Mouse (Mus musculus) thymus, postnatal 25 days (tissue): ENCODE results near the gene Gm7168.
"Not testable (repeated sequence)": the region's sequence is repeated elsewhere in the genome, so short reads cannot be mapped to it uniquely, and the experiment has no call there.

Experiments
- DNase-seq: peaks from one replicate; pipeline ENCODE4 v3.0.0; 2022

Gene Gm7168

DNA sequence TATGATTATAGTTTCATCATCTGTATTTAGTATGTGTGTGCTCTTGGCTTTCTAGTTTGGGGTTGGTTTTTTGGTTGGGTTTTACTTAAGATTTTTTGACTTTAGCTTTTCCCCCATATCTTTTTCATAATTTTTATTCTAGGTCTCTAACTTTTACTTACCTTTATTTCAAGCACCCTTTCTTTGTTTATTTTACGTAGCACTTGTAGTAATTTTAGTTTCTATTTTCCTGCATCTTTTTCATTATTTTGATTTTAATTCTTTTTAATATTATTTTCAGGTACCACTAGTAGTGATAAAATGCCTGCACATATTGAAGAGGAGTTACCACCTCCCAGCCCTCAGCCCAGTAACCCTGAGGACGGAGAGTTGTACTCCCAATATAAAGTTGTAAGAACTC lies at the start of gene Gm7168:
Gm7168 (plus strand) TSS at position 301 of the 400 bp plus-strand sequence.
- not testable (repeated sequence) for DNase-seq

DNA sequence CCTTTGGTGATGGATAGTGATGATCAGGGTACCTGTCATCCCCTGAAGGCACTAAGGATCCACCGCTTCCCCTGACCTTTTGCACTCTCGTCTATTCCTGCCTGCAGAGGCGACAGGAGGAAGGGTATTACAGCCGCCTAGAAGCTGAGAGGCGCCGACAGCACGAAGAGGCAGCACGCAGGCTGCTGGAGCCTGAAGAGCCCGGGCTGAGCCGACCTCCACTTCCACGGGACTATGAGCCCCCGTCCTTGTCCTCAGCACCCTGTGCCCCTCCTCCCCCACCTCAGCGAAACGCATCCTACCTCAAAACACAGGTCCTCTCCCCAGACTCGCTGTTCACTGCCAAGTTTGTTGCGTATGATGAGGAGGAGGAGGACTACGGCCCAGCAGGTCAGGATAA lies 49.3 kb upstream of the Gm7168 start:
- DNase-seq, result no peak

DNA sequence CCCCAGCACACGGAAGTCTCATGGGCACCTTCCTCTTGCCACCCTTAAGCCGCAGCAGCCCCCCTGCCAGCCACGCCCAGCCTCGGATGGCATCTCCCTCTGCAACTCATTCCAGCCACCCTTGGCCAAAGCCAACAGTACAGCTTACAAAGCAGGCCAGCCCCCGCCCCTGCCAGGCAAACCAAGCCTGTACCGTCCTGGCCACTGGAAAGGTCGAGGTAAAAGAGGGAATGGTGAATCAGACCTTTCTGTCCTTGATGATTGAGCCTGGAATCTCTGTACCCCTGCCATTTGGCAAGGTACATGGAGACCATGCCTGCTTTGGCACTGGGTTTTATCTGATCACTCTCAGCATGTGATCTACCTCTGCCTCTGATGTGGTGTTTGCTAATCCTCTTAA lies 48.9 kb upstream of the Gm7168 start:
- no peak for DNase-seq

DNA sequence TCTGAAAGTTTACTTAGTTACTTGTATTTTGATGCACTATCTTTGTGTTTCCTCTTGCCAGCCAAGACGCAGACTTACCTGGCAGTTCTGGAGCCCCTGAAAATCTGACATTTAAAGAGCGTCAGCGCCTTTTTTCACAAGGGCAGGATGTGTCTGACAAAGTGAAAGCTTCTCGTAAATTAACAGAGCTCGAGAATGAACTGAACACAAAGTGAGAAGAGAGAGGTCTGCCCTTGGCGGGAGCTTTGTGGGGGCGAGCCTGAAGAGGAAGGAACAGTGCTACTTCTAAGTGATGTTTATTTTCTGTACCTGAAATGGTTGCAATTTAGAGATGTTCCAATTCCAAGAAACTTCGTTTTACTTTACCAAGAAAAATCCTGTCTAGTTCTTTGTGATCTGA lies 44.4 kb upstream of the Gm7168 start:
- no peak for DNase-seq

DNA sequence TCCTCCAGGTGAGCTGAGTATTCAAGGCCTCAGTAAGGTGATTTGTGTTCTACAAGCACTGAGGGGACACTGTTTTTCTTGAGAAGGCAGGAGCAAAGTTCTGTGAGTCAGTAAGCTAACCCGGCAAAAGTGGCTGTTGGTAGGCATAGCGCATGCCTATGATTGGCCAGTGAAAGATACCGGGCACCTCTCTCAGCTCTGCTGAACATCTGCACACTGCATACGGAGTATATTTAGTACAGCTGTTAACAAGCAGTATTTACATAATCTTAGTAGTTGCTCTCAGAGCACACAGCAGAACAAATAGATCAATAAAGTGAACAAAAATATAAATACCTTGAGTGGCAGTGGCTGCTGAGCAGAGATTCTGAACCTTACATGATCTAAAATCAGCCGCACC lies 41.1 kb upstream of the Gm7168 start:
- no peak for DNase-seq

DNA sequence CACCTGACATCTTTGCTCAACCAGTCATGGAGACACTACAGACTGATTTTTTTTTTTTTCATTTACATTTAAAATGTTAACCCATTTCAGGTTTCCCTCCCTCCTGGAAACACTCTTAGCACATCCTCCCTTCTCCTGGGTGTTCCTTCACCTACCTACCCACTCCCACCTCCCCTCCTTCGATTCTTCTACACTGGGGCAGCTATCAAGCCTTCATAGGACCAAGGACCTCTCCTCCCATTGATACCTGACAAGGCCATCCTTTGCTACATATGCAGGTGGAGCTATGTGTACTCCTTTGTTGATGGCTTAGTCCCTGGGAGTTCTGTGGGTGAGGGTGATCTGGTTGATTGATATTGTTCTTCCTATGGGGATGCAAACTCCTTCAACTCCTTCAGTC lies 40.5 kb upstream of the Gm7168 start:
- no peak for DNase-seq

DNA sequence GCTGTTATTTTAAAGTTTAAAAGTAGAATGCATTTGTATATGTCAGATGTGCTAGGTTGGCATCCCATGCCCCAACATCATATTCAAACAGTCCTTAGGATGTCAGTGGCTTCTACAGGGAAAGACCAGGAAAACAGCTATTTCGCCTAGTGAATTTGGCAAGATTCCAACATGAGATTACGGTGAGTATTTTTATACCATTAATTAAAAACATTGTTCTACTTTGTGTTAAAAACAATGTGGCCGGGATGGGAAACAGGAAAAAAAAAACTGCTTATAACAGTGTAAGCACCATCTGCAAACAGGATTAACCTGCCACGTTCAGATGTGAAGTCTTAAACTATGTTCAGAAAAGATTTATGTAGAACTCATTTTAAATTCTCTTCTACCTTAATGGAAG lies 34.2 kb upstream of the Gm7168 start:
- no peak for DNase-seq

DNA sequence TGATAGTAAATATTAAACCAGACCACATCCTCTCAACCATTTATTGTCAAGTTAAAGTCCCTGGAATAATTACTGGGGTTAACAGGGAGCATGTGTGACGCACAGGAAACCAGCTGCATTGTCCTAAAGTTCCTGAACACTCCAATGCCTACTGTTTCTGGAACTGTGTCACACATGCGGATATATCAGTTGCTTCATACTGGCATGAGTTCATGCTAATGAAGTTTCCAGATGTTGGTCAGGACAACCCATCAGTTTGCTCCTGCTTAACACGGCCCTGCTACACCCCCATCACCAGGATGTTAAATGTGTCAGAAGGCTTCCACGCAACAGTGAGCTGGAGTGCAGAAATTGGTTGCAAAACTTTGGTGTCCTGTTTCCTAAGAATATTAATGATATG lies 33.6 kb upstream of the Gm7168 start:
- DNase-seq, result no peak

DNA sequence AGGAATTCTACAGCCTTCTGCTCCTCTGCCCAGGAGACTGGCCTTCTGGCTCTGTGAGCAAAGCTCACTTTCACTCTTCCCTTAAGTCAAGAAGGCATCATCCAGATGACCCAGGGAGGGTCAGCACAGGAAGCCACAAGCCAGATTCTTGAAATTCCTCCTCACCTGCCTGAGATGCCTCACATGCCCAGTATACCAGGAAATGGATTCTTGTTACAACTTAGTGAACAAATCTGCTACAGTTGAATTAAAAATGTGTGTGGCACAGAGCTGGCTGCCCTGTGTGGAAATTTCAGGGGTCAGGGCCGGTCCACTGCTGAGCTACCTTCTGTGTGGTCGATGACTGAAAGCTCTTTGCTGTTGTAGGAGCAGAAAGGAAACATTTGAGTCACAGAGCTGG lies 27.4 kb upstream of the Gm7168 start:
- no peak for DNase-seq

DNA sequence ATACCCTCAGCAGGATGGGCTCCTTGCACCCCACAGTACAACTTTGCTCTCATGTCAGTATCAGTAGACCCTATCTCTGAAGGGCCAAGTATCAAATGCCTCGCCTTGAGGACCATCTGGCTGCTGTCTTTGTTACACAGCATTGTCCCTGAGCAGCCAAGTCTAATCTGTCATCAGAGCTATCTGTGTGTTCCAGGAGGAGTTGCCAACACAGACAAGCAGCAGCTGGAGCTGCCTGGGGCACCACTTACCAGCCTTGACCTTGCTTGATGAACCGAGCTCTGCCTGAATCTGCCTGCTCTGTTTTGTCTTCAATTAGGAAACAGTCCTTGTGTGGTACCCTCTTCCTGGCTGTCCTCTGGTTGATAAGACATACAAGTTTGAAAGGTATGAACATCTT lies 24.8 kb upstream of the Gm7168 start:
- DNase-seq, result no peak

DNA sequence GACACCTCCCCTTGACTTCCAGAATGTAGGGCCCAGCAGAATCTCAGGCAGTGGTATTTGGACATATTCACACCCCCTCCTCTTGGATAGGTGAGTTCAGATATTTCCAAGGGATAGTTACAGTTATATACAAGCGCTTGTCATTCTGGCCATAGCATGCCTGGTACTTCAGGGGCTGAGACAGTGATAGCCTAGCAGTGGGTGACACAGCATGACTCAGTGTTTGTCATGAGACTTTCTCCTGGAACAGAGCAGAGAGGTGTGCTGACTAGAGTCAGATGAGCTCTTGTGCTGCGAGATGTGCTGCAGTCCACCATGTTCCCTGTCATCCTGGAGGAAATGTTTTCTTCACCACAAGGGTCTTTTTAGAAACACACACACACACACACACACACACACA lies 23.6 kb upstream of the Gm7168 start:
- no peak for DNase-seq

DNA sequence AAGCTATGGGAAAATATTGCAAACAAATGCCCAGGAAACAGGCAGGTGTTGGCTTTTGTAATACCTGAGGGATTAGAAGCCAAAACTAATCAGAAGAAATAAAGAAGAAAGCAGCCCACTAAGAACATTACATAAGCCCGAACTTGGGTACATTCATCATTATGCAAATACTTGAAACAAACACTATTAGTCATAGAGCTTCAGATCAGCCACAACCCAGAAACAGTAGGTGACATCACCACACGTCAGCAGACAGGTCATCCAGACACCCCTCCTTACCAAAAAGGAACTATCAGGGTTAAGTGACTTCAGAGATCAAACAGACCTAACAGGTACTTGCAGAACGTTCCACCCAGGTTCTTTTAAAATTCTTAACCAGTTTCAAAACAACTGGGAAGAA lies 22.2 kb upstream of the Gm7168 start:
- DNase-seq, result no peak

DNA sequence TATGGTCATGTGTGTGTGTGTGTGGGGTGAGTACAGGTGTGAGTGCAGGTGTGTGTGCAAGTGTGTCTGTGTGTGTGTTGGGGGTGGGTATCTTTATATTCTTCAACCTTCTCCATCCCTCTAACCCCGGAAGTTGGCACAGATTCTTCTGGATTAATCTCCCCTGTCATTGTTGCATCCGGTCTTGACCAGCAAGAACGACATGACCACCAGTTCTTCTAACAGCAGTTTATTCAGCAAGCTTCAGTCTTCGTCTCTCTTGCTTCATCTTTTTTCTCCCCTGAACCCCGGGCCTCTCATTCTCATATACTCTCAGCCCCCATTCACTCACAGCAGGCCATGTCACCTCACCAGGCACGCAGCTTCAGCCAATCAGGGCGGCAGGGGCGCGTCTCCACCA lies 17.8 kb upstream of the Gm7168 start:
- DNase-seq, result no peak

DNA sequence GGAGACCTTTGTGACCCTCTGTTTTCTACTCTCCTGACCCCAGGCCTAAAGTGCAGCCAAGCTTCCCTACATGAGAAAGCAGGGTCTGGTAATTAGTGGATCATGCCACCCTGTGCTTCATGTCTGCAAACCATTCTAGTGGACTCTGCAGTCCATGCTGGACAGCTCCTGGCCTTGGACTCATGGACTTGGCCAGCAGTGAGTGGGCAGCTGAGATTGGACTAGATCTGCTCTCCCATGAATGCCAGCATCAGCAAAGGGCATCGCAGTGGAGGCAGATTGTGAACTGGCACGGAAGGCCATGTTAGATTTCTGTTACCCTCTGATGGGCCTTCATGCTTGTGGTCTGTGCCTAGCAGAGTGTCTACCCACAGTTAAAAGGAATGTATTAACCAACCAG lies 12.8 kb upstream of the Gm7168 start:
- not testable (repeated sequence) for DNase-seq

DNA sequence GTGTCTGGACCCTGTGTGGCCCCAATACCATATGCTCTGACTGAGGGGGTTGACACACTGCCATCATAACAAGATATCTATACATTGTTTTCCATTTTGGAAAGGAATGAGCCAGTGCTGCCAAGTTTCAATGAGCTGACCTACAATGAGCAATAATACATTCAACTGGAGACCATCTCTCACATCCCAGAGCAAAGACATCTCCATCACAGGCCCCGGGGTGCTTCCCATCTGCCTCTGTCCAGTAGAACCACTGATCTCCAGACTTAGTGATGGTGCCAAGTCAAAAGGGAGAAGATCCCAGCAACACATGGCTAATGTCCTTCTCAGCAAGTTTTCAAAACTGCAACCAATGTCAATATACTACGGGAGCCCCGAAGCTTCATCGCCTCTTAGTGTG lies 10.4 kb upstream of the Gm7168 start:
- DNase-seq, result no peak

DNA sequence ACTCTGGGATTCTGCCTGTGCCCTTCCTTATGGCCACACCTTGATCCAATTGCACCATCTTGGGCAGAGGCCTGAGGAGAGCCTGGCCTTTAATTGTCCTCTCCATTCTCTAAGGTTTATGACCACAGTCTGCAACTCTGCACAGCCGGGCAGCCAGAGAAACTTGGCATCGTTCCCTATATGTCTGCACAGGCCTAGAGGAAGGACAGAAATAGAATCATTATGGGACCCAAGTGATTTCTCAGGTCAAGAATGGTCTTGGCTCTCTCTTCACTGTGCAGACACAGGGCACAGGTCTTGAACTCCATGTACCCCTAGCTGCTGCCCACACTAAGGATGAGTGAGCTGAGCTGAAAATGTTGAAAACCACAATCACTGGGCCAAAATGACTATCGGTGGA lies 9.5 kb upstream of the Gm7168 start:
- DNase-seq, result no peak

DNA sequence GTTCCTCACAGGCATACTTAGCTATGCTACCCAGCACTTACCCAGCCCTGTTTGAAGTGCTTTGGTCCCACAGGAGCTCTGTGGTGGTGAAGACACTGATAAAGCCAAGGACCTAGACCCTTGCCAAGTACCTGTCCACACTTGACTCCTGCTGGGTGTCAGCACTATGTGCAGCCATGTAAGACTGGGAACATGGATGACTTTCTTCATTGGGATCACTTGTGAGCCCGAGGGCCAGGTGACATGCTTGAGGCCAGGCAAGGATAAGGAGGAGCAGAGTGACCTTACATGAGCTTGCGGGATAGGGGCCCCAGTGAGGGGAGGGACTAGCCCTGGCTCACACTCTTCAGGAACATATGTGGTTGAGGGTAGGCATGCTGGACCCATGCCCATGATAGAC lies 8.9 kb upstream of the Gm7168 start:
- not testable (repeated sequence) for DNase-seq

DNA sequence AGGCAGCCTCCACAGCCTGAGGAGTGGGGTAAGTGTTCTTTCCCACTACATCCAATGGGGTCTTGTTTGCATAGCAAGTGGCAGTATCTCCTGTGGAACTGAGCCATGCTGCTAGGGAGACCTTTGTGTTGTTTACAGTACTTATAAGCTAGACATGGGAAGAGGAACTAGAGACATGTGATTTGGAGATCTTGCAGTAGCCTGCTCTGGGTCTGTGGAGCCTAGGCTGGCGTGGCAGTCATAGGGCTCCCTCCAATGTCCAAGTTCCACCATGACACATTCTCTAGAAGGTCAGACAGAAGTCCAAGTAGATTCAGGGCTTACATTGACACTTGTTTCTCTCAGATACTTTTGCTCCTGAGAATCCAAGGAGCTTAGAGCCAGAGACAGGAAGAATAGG lies 7.7 kb upstream of the Gm7168 start:
- no peak for DNase-seq

DNA sequence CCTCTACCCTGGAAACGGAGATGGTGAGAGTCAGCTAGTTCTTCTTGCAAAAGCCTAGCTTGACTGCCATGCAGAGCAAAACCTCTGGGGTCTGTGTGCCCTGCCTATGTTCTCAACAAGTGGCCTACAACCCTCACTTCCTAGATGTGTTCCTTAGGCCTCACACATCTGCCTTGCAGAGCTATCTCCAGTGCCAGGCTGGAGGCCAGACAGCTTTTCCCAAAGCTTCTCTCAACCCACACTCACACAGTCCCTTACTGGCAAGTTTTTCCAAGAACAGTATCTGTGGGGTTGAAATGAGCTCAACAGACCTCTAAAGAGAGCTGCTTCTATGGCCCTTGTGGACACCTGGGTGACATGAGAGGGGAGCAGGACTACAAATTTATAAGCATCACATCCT lies 3.4 kb downstream of the Gm7168 start:
- not testable (repeated sequence) for DNase-seq

DNA sequence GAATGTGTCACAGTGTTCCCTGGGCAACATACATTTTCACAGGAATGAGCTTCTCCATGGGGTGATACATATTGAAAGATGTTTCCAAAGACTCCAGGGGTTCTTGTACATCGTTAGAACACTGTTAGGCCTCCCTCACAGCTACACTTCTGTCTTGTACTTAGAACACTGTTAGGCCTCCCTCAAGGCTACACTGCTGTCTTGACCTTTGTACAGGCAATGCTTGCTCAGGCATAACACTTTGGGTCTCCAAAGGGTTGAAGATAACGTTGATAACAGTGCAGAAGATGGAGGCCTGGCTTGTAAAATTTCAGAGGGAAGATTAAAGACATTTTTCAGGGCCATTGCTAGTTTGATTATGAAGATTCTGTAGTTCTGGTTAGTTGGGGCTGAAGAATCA lies 10.0 kb downstream of the Gm7168 start:
- not testable (repeated sequence) for DNase-seq

DNA sequence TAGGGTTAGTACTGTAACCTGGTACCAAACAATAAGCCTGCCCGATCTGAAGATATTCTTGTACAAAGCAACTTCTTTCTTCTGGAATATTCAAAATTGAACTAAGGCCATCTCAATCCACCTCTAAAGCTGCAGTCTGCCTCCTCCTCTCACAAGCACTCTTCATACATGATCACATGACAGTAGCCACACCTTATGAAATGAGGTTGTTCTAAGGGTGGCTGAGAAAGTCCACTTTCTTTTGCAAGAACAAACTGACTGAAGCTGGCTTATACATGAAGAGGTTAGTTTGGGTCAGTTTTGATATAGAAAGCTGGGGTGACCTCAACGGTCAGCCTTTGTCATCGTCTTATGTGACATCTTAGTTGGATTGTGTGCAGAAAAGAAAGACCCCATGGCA lies 14.1 kb downstream of the Gm7168 start:
- DNase-seq, result not testable (repeated sequence)

DNA sequence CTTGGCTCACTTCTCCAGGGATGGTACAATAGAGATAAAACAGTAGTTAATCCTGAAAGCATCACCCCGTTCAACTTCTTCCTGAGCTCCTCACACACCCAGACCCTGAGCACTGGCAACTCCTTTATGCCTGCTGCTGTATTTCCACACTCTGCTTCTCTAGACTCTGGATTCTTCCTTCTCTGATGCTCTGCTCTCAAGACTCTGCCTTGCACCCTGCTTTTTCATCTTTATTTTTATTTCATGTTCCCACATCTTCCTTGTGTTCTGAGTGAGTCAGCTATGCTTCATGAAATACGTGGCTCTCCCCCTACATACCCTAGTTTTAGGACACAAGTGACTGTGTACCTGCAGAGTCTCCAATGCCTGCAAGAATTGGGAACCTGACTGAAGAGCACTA lies 16.9 kb downstream of the Gm7168 start:
- not testable (repeated sequence) for DNase-seq

DNA sequence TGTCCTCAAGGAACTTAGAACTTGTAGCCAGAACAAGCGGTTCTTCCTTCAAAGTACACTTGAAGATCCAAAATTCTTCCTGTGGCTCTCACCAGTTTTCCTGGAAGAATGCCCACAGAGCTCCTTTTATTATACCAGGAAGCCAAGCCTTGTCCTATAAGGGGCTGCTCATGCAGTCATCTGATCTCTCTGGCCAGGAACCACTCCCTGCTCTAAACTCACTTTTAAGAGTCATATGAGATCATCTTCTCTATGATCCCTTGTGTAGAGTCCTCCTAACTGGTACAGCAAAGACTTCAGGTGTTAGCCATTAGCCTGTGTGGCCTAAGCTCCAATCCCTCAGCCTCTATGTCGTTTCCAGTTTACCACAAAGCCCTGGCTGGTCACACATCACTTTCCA lies 21.7 kb downstream of the Gm7168 start:
- DNase-seq, result not testable (repeated sequence)

DNA sequence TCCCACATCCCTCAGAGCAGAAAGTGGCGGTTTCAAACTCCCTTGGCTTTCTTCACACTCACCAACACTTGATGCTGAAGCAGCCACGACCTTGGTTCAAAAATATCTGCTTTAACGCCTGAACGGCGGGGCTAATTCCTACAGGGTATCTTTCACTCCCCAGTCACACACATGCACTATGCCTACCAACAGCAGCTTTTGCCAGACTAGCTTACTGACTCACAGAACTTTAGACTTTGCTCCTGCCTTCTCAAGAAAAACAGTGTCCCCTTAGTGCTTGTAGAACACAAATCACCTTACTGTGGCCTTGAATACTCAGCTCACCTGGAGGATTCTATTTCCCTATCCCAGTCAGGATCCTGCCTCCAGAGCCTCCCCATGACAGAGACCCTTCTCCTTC lies 22.6 kb downstream of the Gm7168 start:
- not testable (repeated sequence) for DNase-seq

DNA sequence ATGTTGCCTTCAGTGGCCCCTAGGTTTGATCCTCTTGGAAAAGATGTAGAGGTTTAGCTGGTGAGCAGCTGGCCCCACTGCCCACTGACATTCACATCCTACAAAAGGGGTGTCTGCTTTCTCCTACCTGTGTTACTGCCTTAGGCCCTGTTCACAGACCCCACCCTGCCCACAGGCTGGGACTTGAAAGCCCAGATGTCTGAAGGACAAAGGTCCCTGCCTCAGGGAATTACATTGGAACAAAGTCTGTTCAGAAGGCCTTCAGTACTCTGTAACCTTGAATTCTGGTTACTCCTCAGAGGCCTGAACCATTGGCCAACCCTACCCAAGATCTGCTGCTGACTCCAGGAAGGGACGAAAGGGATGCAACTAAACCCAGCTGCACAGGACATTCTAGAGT lies 39.5 kb downstream of the Gm7168 start:
- DNase-seq, result no peak

DNA sequence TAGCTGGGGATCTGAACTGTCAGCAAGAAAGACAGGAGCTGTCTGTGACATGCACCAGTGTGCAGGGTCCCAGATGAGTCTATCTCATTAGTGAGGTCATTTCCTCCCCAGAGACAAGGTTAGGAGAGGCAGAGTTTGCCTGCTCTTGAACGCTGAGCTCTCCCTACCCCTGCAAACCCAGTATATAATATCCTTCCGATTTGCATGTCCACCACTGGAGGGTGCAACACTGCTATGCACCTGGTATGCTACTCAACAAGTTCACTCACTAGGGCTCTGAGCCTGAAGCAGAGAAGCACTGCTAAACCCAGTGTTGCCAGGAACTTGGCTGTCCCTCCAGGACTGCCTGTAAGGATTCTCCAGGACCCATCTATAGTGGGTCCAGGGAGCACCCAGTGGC lies 45.3 kb downstream of the Gm7168 start:
- not testable (repeated sequence) for DNase-seq
